Mouse (Mus musculus) liver, postnatal 0 days (tissue): ENCODE measurements around the gene 6330409D20Rik.

Experiments
- CTCF ChIP-seq: sonication (generic); IDR thresholded peaks from 2 replicates; pipeline ENCODE4 v1.5.1; 2016; ENCODE audit warnings: antibody characterized with exemption, low read depth
- EP300 ChIP-seq: IDR thresholded peaks from 2 replicates; pipeline ENCODE4 v1.6.1; 2016; ENCODE audit warnings: antibody characterized with exemption, low read depth, mild to moderate bottlenecking

DNA sequence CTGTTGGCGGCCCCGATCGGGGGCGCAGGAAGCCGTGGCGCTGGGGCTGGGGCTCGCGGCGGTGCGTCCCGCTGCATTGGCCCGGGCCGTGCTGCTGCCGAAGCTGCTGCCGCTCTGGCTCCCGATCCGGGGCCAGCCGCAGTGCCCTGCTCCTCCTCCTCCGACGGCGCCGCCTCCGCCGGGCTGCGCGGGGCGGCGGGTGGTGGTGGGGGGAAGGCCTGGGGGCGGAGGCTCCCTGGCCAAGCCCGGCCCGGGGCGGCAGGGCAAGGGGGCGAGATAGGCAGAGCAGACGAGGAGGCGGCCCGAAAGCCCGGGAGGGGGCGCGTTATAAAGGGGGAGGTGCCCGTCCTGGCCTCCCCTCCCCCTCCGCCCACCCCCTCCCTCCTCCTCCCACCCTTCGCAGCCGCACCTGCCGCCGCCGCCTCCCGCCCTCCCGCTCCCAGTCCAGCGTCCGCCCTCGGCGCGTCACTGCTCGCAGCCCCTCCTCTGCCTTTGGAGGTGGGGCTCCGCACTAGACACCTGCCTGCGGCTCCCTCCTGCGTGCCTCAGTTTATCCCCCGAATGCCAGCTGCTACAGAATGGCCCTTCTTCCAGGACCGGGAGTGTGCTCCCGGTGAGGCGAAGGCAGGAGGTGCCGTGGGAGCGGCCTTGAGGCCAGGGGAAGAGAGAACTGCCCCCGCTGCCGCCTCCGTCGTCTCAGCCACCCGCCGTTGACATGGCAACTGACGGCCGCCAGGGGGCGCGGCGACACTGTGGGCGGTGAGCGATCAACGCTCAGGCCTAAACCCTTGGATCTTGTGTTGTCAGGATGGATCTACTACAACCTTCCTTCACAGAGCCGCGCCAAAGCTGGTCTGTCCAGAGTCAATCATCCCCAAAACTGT is 27.6 kb downstream of the 6330409D20Rik start, which contains the start of gene Cdk9:
- TF ChIP-seq CTCF (peak; percentile 100), EP300 (no peak)
